In the genomic region with DNA sequence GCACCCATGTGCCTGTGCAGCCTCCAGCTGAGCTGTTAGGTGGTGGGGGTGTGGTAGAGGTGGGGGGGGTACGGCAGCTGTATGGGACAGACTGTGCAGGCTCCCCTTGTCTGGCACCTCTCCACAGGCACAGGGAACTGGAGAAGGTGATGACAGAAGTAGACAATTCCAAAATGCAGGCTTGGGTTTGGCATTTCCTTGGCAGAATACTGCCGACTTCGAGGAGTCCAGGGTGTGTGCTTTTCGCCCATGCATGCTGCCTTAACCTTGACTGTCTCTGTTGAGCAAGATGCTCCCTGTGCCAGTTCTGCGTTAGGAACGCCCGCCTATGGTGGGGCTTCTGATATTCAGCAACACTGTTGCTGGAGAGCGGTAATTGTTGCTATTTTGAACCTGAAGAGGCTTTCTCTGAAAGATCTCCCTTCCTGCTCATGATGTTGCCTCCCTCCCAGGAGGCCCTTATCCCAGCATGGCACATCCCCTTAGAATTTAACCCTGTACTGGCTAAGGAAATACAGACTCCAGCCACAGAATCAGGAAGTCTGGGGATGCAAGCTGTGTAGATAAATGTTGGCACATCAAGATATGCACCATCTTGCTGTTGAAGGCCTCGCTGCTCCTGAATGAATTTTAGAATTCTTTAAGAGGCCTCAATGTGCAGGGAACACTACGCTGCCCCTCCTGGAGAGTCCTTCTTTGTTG, we compare ENCODE assay signal across 11 mouse cellular contexts. TPM values are rescaled to one million over a fixed set of nuclear protein-coding genes. Genes with fewer than 3 reads are reported as not detected.
DNase-seq lines count a peak whose midpoint lies in the region; ATAC-seq lines count a peak whose summit lies in the region.
"Had no signal": no experiment of that assay in that cellular context is flagged by ENCODE, and none has a peak within 500 bp of the region (broad histone marks: within the 10 kb centered on the region; RNA-seq: fewer than 3 reads in every experiment).

No protein-coding gene starts in this region.

- H3K4me3 ChIP-seq in heart, embryonic 10.5 days = peak overlapping the region; percentile 36; the same call in 1 of the 2 replicates
- H3K4me3 ChIP-seq in heart, embryonic 14.5 days (ENCODE audit: control insufficient read depth in 1 of 2, insufficient read depth in 1 of 2, low read depth in 1 of 2, low read length in 2 of 2) = no peak overlapping the region; a peak in 1 of 4 replicates
- no peak overlapping the region for H3K4me3 ChIP-seq in midbrain, embryonic 16.5 days (ENCODE audit: low read depth, low read length)
- H3K4me3 ChIP-seq in liver, embryonic 11.5 days (ENCODE audit: low read depth, low read length) = no peak overlapping the region
- H3K4me3 ChIP-seq: embryonic facial prominence, embryonic 12.5 days; stomach, embryonic 15.5 days had no signal

- DNase-seq in heart, embryonic 10.5 days (ENCODE audit: low spot score) = no peak
- DNase-seq in heart, postnatal 25 days (ENCODE audit: low spot score) = no peak
- DNase-seq in adipocyte (ENCODE audit: low spot score) = peak; percentile 21
- no peak for DNase-seq in liver, embryonic 11.5 days (ENCODE audit: low spot score)
- no peak for DNase-seq in cerebellum, adult 18-20 months

- intact Hi-C loops in heart, postnatal 25 days (cut with DNase I) = no loop called here

- peak overlapping the region; percentile 45 for H3K4me2 ChIP-seq in heart, embryonic 14.5 days (ENCODE audit: low read length)
- no peak overlapping the region; the same call in 1 of the 2 replicates for H3K4me2 ChIP-seq in midbrain, embryonic 16.5 days (ENCODE audit: low read length)
- H3K4me2 ChIP-seq in liver, embryonic 11.5 days = no peak overlapping the region
- H3K4me2 ChIP-seq: embryonic facial prominence, embryonic 12.5 days; stomach, embryonic 15.5 days had no signal

- no peaks in the 10 kb centered on the region for H3K9me3 ChIP-seq in heart, embryonic 10.5 days
- H3K9me3 ChIP-seq in heart, embryonic 14.5 days (ENCODE audit: control insufficient read depth, low read length) = no peaks in the 10 kb centered on the region
- H3K9me3 ChIP-seq in midbrain, embryonic 16.5 days (replicated peaks; ENCODE audit: control insufficient read depth, low read length, poor library complexity, severe bottlenecking) = no peaks in the 10 kb centered on the region
- no peaks in the 10 kb centered on the region for H3K9me3 ChIP-seq in liver, embryonic 11.5 days (ENCODE audit: control insufficient read depth, low read length)
- H3K9me3 ChIP-seq: embryonic facial prominence, embryonic 12.5 days; stomach, embryonic 15.5 days had no signal

- H3K36me3 ChIP-seq in heart, embryonic 10.5 days = no peaks in the 10 kb centered on the region
- H3K36me3 ChIP-seq in heart, embryonic 14.5 days (ENCODE audit: control insufficient read depth, insufficient read depth, low read length) = no peaks in the 10 kb centered on the region
- no peaks in the 10 kb centered on the region for H3K36me3 ChIP-seq in midbrain, embryonic 16.5 days (ENCODE audit: control insufficient read depth, insufficient read depth, low read length)
- no peaks in the 10 kb centered on the region for H3K36me3 ChIP-seq in liver, embryonic 11.5 days (ENCODE audit: control insufficient read depth, insufficient read depth, low read length)
- H3K36me3 ChIP-seq: embryonic facial prominence, embryonic 12.5 days; stomach, embryonic 15.5 days had no signal

- no peak overlapping the region for H3K9ac ChIP-seq in heart, embryonic 14.5 days (ENCODE audit: low read length)
- H3K9ac ChIP-seq in midbrain, embryonic 16.5 days (ENCODE audit: low read depth, low read length) = no peak overlapping the region
- no peak overlapping the region for H3K9ac ChIP-seq in liver, embryonic 11.5 days (ENCODE audit: low read depth, low read length)
- H3K9ac ChIP-seq: embryonic facial prominence, embryonic 12.5 days; stomach, embryonic 15.5 days had no signal

- no peak overlapping the region for H3K27ac ChIP-seq in heart, embryonic 10.5 days
- no peak overlapping the region for H3K27ac ChIP-seq in heart, embryonic 14.5 days (replicated peaks in 1 of 2; ENCODE audit: control insufficient read depth in 1 of 2, insufficient read depth in 1 of 2, low read depth in 2 of 2, low read length in 2 of 2)
- peak overlapping the region; percentile 44 for H3K27ac ChIP-seq in midbrain, embryonic 16.5 days (ENCODE audit: low read length)
- no peak overlapping the region for H3K27ac ChIP-seq in liver, embryonic 11.5 days (ENCODE audit: low read depth, low read length)
- H3K27ac ChIP-seq: embryonic facial prominence, embryonic 12.5 days; stomach, embryonic 15.5 days had no signal

- peak; percentile 31; the same call in 1 of the 2 replicates for ATAC-seq in heart, embryonic 14.5 days (ENCODE audit: insufficient number of reproducible peaks, insufficient read depth, low FRiP score, low read depth)
- ATAC-seq in midbrain, embryonic 16.5 days = 0 out of 2 replicates have a peak, but pooled peaks have one; percentile 46
- ATAC-seq in liver, embryonic 11.5 days (replicated peaks; ENCODE audit: low FRiP score) = no peak
- no peak for ATAC-seq in granulocyte monocyte progenitor cell, adult 5-6 weeks (replicated peaks; ENCODE audit: poor library complexity, severe bottlenecking)

- H3K27me3 ChIP-seq in heart, embryonic 10.5 days (ENCODE audit: insufficient read depth, poor library complexity, severe bottlenecking) = no peaks in the 10 kb centered on the region
- no peaks in the 10 kb centered on the region for H3K27me3 ChIP-seq in heart, embryonic 14.5 days (ENCODE audit: control insufficient read depth, insufficient read depth, low read length)
- H3K27me3 ChIP-seq in midbrain, embryonic 16.5 days (ENCODE audit: control insufficient read depth, insufficient read depth, low read depth, low read length) = no peaks in the 10 kb centered on the region
- H3K27me3 ChIP-seq in liver, embryonic 11.5 days (replicated peaks; ENCODE audit: control insufficient read depth, insufficient read depth, low read length) = peaks cover 5% of the 10 kb centered on the region; the same call in 1 of the 2 replicates
- H3K27me3 ChIP-seq: embryonic facial prominence, embryonic 12.5 days; stomach, embryonic 15.5 days had no signal

- H3K4me1 ChIP-seq in heart, embryonic 10.5 days = peaks cover 49% of the 10 kb centered on the region
- peaks cover 12 to 15% of the 10 kb centered on the region in 2 experiments for H3K4me1 ChIP-seq in heart, embryonic 14.5 days (ENCODE audit: control insufficient read depth in 2 of 2, insufficient read depth in 2 of 2, low read length in 2 of 2)
- peaks cover 28% of the 10 kb centered on the region for H3K4me1 ChIP-seq in midbrain, embryonic 16.5 days (ENCODE audit: control insufficient read depth, insufficient read depth, low read length)
- H3K4me1 ChIP-seq in liver, embryonic 11.5 days (replicated peaks; ENCODE audit: control insufficient read depth, insufficient read depth, low read length) = no peaks in the 10 kb centered on the region; the same call in 1 of the 2 replicates

- WGBS in heart, embryonic 10.5 days = 15% methylated on average over 10 of the region's 10 CpGs
- 11% methylated on average over 10 of the region's 10 CpGs for WGBS in heart, embryonic 14.5 days
- 23% methylated on average over 10 of the region's 10 CpGs for WGBS in midbrain, embryonic 16.5 days
- WGBS in liver, embryonic 11.5 days = 29% methylated on average over 10 of the region's 10 CpGs

RNA-seq across cellular contexts. Expression of gene Dpysl5, which starts 26.9 kb away (rescaled TPM):
- polyA plus RNA-seq in heart, embryonic 10.5 days (2016; fragmentation: Nextera tagmentation; extraction: Ambion mirVana) = 4.0 and 5.6 TPM in 2 replicates
- total RNA-seq in heart, postnatal 25 days (2021) = under 1 TPM; 0.29 to 0.45 TPM
- 1.6 and 3.3 TPM in 2 replicates for polyA plus RNA-seq in heart, embryonic 14.5 days (2014; fragmentation: Nextera tagmentation; extraction: Ambion mirVana)
- 284 and 306 TPM in 2 replicates for polyA plus RNA-seq in midbrain, embryonic 16.5 days (2015; fragmentation: Nextera tagmentation; extraction: Ambion mirVana)
- 1.3 and 1.6 TPM in 2 replicates for polyA plus RNA-seq in liver, embryonic 11.5 days (2014; fragmentation: Nextera tagmentation; extraction: Ambion mirVana)
- not detected in 2 replicates for total RNA-seq in granulocyte monocyte progenitor cell, adult 5-6 weeks (2014; fragmentation: Nextera tagmentation)
- total RNA-seq in granulocyte monocyte progenitor cell, adult 5-6 weeks (2017) = not detected in 2 replicates
- total RNA-seq: megakaryocyte progenitor cell, adult 5-6 weeks had no signal

Comparison
In these comparisons a context has a peak if more than half of its experiments do, and no peak if none do; other contexts are left out.
1. ATAC-seq: peak in heart, embryonic 14.5 days (single experiment) and midbrain, embryonic 16.5 days (single experiment); none in liver, embryonic 11.5 days (single experiment) and granulocyte monocyte progenitor cell, adult 5-6 weeks (single experiment).
2. RNA of gene Dpysl5, which starts 26.9 kb away (polyA plus RNA-seq): 284 to 306 TPM in midbrain, embryonic 16.5 days; 4.0 to 5.6 TPM in heart, embryonic 10.5 days, 1.6 to 3.3 TPM in heart, embryonic 14.5 days and 1.3 to 1.6 TPM in liver, embryonic 11.5 days; every median in the first group is over 10 times any median in the second.